Mouse (Mus musculus) right cerebral cortex, postnatal 4 days (tissue): ENCODE results near the gene Mup10.
"Not testable (repeated sequence)": the region's sequence is repeated elsewhere in the genome, so short reads cannot be mapped to it uniquely, and the experiment has no call there.

Experiments used
- DNase-seq: peaks from one replicate; pipeline ENCODE4 v3.0.0-alpha.2; 2022

The Mup10 gene

GRCm38 (mm10) chr4:60582099-60582498, at the start of gene Mup10:
Gene Mup10 (minus strand): TSS chr4:60582199.
- not testable (repeated sequence) for DNase-seq
